Mouse (Mus musculus): ENCODE measurements around the gene Anxa6.
A peak's percentile ranks its signal among the peaks of the same experiment; 100 is the strongest.
"Not testable (repeated sequence)": the region's sequence is repeated elsewhere in the genome, so short reads cannot be mapped to it uniquely, and the experiment has no call there.

The Anxa6 gene

DNA sequence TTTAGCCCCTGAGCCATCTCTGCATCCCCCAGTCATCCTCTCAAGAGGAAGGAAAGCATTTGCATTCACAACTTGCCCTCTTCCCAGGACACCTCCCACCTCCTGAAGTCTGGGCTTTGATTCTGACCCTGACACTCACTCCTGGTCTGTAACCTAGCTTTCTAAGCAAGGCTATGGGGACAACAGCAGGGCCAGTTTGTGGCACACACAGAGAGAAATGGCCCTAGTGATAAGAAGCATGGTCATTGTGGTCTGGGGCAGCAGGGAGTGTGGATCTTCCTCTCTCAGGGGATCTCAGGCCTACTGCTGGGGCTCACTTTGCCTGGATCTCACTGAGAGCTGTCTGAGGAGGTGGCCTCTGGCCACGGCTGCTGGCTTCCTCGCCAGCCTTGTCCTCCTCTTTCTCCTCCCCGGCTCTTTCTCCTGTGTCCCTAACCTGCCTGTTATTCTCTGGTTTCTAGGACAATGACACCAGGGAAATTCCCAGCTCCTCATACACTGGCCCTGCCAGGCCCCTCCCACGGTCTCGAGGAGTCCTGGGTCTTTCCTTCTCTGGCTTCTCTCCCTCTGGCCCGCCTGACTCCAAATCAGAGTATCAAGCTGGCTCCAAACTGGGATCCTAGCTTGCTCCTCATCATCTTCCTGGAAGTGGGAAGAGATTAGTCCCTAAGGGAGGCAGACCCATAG lies 71.9 kb downstream of the Anxa6 start:
- no peak for DNase-seq (ENCODE audit: low read depth, low spot score)

DNA sequence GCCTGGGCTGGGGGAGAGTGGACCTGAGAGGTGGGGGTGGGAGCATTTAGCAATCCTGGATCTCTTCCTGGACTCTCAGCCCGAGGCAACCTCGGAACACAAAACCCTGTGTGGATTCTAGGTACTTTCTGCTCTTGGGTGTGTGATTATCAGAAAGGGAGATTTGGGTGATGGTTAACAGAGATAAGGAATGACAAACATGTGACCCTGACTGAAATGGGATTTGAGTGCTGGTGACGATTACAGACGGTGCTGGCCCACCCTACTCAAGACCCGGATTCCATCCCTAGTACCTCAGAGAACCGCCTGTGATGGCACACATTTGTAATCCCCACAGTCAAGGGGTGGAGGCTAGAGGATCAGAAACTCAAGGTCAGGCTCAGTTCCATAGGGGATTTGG lies 73.0 kb downstream of the Anxa6 start:
- DNase-seq (ENCODE audit: low read depth, low spot score), result no peak

DNA sequence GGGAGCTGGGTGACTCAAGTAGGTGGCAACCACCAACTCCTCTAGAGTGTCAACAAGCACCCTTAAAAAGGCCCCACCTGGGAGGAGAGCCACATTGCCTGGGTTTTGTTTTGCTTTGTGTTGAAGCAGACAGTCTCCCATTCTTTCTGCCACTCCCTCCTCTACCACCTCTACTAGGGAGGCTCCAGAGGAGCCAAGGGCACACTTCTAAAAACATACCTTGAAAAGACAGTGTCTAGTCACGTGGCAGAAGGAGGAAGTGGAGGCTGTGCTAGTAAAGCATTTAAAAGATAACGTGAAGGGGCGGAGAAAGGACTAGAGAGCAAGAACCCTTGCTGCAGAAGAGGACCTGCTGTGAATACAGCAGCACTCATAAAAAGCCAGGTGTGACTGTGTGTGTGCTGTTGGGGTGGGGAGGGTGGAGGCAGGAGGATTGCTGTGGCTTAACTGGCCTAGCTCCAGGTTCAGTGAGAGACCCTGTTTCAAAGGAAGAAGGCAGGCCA lies 74.6 kb downstream of the Anxa6 start:
- DNase-seq (ENCODE audit: low read depth, low spot score), result no peak

GRCm38 (mm10) chr11:54957708-54958107 lies 75.5 kb downstream of the Anxa6 start:
- not testable (repeated sequence) for DNase-seq (ENCODE audit: low read depth, low spot score)

GRCm38 (mm10) chr11:54956912-54957311 lies 76.3 kb downstream of the Anxa6 start:
- DNase-seq (ENCODE audit: low read depth, low spot score), result no peak

GRCm38 (mm10) chr11:54955735-54956480 lies 77.3 kb downstream of the Anxa6 start:
- peak; percentile 97 for DNase-seq (ENCODE audit: low read depth, low spot score)

DNA sequence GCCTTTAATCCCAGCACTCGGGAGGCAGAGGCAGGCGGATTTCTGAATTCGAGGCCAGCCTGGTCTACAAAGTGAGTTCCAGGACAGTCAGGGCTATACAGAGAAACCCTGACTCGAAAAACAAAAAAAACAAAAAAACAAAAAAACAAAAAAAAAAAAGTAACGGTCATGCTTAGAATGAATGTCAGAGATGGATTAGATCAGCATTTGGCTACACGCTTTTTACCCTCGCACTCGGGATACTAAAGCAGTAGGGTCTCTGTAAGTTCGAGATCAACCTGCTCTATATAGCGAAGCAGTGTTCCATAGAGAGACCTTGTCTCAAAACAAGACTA lies 77.9 kb downstream of the Anxa6 start:
- DNase-seq (ENCODE audit: low read depth, low spot score), result not testable (repeated sequence)

DNA sequence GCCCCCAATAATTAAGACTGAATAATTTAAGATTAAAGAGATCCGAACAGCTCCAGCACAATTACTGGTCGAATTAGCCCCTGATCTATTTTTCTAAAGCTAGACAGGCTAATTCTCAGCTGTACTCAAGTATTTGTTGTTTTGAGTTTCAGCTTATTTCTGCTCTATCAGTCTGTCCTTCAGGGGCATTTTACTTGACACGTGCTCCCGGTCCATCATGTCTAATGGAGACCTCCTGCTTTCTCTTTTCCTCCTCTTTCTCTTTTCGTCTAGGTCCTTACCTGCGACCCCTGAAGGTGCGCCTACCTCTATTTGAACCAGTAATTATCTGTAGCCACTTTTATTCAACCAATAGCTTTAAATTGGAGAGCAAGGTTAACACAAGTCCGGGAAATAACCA lies 78.5 kb downstream of the Anxa6 start:
- DNase-seq (ENCODE audit: low read depth, low spot score), result no peak

DNA sequence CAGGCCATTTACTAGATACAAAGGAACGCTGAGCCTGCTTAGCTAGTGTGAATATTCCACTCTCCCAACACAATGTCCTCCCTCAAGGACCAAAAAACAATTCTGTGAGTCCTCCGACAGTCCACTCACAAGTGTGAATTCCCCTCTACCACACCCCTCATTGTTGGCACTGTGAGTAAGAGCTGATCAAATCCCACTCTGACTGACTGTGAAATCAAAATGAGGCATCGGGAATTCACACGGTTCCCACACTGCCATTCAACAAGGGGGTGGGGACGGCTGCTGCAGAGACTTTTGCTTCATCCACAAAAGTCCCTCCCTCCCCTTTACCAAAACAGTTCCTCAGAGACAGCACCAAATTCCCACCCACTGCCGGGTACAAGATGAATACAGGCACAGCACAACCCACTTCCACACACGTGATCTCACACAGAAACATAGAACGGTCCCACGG lies 79.2 kb downstream of the Anxa6 start:
- DNase-seq (ENCODE audit: low read depth, low spot score), result peak; percentile 35

- no peak for DNase-seq (ENCODE audit: low read depth, low spot score)
Observed at GRCm38 (mm10) chr11:54952651-54953050, 80.6 kb downstream of the Anxa6 start.

DNA sequence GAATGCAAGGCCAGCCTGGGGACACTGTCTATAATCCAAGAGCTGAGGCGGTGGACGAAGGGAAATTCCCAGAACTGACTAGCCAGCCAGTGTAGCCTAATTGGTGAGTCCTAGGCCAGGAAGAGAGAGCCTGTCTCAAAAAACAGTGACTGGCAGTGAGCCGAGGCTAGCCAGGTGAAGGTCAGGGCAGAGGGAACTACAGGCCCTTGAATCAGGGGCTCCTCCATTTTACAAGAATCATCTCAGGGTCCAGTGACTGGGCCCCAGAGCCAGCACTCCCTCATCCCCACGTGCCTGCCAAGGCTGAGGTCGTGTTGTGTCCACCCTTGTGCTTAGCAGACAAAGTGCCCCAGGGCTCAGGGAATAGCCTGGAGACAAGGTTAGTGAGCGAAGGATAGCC lies 82.6 kb downstream of the Anxa6 start:
- no peak for DNase-seq (ENCODE audit: low read depth, low spot score)

- DNase-seq (ENCODE audit: low read depth, low spot score), result no peak
Observed at GRCm38 (mm10) chr11:54949717-54950116, 83.5 kb downstream of the Anxa6 start.

DNA sequence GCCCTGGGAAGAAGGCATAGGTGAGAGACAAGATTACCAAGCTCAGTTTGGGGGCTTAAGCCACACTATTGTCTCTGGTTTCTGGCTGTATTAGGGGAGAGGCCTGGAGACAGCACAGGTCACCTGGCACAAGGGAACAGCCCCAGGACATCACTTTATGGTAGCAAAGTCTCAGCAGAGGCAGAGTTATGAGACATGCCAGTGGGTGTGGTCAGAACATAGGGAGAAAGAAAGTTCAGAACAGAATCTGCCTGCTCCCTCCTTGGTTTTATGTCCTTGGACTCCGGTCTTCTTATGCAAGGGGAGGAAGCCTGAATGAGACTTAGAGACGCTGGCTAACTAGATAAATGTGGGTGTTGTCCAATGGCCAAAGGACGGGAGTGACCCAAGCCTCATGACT lies 88.5 kb downstream of the Anxa6 start:
- no peak for DNase-seq (ENCODE audit: low read depth, low spot score)

GRCm38 (mm10) chr11:54940056-54940455 lies 93.2 kb downstream of the Anxa6 start:
- DNase-seq (ENCODE audit: low read depth, low spot score), result no peak

DNA sequence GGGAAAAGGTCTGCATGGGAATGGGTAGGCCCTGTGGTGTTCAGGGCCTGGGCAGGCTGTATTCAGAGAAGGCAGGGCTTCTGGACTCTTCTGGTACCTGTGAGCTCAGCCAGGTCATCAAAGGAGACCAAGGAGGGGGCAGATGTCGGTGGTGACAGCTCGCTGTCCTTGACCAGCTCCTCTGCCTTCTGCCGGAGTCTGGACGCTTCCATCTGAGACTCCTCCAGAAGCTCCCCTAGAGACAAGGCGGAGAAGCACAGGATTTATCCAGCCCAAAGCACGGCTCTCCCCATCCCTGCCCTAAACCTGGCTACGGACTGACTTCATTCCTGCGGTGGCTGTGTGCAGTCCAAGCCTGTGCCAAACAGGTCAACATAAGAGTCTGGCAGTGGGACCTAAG lies 93.7 kb downstream of the Anxa6 start:
- no peak for DNase-seq (ENCODE audit: low read depth, low spot score)

- no peak for DNase-seq (ENCODE audit: low read depth, low spot score)
Observed at GRCm38 (mm10) chr11:54936771-54937140, 96.5 kb downstream of the Anxa6 start.

DNA sequence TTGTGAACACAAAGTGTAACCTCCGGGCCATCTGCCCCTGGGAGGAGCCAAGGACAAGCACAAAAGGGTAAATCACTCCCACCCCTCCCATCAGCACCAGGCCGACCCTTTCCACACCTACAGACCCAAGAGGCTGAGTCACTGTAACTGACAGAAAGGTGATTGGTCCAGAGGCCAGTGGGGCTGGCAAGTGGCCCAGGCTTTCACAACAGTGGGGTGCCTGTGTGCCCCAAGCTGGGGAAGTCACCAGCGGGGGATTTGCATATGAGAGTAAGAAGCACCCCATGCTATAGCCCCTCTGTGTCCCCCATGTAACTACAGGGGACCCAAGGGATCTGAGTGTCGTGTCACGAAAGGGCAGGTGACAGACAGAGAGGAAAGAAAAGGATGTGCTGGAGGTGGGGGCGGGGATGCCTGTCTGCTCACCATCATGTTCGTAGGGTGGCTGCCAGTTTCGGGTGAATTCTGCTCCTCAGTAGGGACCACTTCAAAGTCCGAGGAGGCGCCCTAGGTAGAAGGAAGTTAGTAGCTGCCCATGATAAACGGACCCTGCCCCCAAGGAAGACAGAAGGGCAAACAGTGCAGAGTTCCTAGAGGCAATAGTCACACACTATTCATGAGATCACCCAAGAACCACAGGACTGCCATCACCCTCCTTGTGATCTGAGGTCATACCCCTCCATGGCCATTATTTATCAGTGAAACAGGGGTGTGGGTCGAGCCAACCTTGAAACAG lies 97.0 kb downstream of the Anxa6 start:
- DNase-seq (ENCODE audit: low read depth, low spot score), result no peak

DNA sequence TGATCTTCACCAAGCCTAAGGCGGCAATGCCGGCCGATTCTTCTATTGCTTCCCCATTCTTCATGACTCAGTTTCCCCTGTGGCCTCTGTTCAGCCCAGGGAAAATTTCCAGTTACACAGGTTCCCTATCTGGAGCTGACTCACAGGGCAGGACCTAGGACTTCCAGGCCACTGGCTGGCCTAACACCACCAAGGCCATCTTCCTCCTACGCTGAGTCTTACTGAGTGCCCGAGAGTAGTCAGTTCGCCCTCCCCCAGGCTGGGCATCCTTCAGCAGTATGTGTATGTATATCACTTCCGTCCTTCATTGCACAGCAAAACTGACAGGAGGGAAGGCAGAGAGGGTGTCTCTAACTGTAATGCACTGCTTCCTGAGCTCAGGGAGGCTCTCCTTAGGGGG lies 99.0 kb downstream of the Anxa6 start:
- no peak for DNase-seq (ENCODE audit: low read depth, low spot score)

GRCm38 (mm10) chr11:54932540-54932939 lies 100.7 kb downstream of the Anxa6 start:
- DNase-seq (ENCODE audit: low read depth, low spot score), result no peak

GRCm38 (mm10) chr11:54931405-54932093 lies 101.7 kb downstream of the Anxa6 start:
- DNase-seq (ENCODE audit: low read depth, low spot score), result peak; percentile 23

DNA sequence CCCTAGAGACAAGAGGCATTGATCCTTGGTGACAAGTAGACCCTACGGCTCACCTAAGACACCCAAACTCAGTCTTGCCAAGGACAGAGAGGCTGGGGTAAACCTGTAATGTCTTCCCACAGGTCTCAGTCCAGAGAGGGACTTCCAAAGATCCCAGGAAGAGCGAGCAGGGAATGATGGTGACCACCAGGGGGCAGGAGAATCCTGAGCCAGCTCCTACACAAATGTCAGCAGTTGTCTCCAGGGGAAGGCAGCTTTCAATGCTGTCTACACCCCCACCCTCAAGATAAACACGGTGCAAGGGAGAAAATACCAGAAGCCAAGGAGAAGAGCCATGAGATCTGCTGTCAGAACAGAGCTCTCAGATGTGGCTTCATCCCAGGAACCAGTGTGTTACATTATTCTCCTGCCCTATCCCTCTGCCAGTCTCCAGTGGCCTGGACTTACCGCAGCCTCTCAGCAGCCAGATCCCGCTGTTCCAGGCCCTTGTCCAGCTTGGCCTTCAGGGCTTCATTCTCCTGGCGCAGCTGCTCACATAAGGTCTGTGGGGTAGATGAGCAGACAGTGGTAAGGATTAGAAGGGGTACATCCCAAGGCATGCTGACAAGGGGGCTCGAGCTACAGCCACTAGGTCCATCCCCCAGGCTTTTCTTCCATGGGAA lies 102.8 kb downstream of the Anxa6 start:
- DNase-seq (ENCODE audit: low read depth, low spot score), result peak; percentile 68
